Mouse (Mus musculus) CH12F3 (cell line): Measurements from ENCODE around the gene Rai1.

Experiments
- in situ Hi-C: fragments of 300-500 bp; cut with MboI; formaldehyde crosslinking; loops from 2 replicates; pipeline ENCODE4 v1.14.3; 2020; ENCODE audit warnings: low sequenced_read_pairs

Rai1 gene

GRCm38 (mm10) chr11:60210305-60210724 lies 105.5 kb downstream of the Rai1 start:
- in situ Hi-C loops = no loop called here

DNA sequence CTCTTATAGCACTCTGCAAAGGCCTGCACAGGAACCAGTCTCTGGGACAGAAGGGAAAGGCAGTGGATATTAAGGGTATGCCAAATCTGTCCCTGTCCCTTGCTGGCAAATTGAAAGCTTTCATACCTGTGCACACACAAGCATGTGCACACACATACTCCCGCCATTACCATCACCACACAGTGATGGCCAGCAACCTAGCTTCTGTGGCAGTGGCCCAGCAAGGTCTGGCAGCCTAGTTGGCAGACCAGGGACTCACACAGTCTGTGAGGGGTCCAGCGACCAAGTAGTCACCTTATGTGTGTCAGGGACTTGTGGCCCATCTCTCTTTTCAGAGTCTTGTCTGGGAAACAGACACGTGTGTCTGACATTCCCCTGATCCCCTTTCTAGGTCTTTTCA lies 106.3 kb downstream of the Rai1 start:
- in situ Hi-C loops = no loop called here

- in situ Hi-C loops = no loop called here
Measured at GRCm38 (mm10) chr11:60211761-60212160, 106.9 kb downstream of the Rai1 start.

GRCm38 (mm10) chr11:60213266-60213665 lies 108.5 kb downstream of the Rai1 start:
- in situ Hi-C loops = no loop called here

- in situ Hi-C loops = no loop called here
Measured at GRCm38 (mm10) chr11:60216671-60217070, 111.9 kb downstream of the Rai1 start.

GRCm38 (mm10) chr11:60217467-60217866 lies 112.7 kb downstream of the Rai1 start:
- in situ Hi-C loops = no loop called here

GRCm38 (mm10) chr11:60219609-60220008 lies 114.8 kb downstream of the Rai1 start:
- in situ Hi-C loops = no loop called here

- in situ Hi-C loops = no loop called here
Measured at GRCm38 (mm10) chr11:60220291-60220804, 115.5 kb downstream of the Rai1 start.

DNA sequence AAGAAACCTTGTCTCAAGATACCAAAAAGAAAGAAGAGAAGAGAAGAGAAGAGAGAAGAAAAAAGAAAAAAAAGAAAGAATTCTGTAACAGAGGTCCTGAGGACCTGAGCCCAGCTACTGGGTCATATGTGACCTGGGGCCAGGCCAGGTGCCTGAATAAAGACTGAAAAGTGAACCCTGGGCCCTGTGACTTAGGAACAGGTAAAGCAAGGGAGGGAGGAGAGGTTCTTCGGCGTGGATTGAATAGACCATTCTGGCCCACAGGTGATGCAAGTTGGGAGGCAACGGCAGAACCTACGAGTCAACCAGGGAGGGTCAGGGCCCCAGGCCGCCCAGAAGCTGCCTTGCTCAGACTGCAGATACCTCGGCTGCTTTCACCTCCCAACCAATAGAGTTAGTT lies 116.6 kb downstream of the Rai1 start:
- in situ Hi-C loops = no loop called here

GRCm38 (mm10) chr11:60222085-60222468 lies 117.3 kb downstream of the Rai1 start:
- in situ Hi-C loops = no loop called here

- in situ Hi-C loops = no loop called here
Measured at GRCm38 (mm10) chr11:60222469-60223236, 117.8 kb downstream of the Rai1 start, which contains the start of gene Srebf1. Srebf1 (minus strand) TSS chr11:60222581.

DNA sequence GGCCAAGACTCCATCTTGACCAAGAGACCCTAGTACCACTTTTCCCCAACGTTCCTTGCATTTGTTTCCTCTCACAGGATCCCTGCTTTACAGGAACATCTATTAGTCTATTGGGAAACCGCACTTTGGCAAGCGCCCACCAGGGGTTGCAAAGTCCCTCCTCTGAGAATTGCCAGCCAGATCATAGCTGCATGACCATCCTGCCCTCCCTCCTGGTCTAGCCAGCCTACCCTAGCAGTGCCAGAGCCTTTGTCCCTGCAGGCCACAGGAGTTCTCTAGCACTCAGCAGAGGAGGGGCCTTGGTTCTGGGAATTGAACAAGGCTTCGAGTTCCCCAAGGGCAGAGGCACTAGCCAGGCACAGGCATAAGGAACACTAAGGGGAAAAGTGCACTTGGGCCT lies 119.9 kb downstream of the Rai1 start:
- in situ Hi-C loops = no loop called here

DNA sequence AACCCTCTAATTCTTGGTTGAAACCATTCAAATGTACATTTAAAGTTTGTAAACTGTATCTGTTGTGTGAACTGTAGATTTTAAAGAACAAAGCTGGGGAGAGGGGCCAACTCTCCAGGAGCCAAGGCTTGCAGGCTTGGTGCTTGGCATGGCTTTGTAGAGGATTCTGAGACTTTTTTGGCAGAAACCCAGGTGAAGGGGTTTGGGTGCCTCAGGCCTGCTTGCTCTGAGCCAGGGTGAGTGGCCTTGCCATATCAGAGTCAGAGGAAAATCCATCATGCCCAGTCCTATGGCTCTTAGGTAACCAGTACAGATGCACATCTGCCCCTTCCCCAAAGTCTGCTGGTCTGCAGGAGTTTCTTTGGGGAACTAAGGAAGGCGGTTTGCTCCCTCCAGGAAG lies 121.1 kb downstream of the Rai1 start:
- in situ Hi-C loops = no loop called here

DNA sequence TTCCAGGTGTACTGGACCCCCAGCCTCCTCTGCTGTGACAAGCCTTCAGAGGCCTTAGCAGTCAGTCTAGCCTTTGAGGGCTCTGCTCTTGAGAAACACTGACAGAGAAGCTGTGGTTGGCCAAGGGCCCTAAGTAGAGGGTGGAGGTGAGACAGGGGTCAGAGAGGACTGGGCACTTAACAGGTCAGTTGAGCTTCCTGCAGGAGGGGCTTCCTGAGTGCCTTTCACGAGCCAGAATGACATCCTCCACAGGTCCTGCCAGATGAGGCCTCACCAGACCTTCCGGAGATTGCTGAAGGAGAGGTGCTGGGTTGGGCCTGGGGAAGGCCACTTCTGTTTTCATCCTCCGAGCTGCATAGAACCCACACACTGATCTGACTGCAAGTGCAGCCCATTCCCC lies 123.7 kb downstream of the Rai1 start:
- in situ Hi-C loops = no loop called here

DNA sequence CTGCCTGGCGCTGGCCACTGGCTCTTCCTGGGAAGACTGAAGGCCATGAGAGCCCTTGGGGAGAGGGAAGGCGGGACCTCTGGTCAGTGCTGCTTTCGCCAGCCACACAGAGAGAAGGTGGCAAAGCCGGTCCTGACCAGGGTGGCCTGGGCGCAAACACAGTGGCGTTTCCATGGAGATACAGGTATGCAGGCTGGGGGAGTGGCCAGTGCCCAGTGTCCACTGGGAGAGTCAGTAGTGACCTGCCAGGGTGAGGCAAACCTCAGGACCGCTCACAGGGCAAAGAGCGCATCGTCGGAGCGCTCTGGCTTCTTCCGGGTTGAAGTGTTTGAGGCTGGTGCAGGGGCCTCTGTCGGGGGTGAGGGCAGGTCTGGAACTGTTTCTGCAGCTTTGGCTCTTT lies 125.0 kb downstream of the Rai1 start:
- in situ Hi-C loops = no loop called here

- in situ Hi-C loops = no loop called here
Measured at GRCm38 (mm10) chr11:60230512-60230911, 125.7 kb downstream of the Rai1 start.

DNA sequence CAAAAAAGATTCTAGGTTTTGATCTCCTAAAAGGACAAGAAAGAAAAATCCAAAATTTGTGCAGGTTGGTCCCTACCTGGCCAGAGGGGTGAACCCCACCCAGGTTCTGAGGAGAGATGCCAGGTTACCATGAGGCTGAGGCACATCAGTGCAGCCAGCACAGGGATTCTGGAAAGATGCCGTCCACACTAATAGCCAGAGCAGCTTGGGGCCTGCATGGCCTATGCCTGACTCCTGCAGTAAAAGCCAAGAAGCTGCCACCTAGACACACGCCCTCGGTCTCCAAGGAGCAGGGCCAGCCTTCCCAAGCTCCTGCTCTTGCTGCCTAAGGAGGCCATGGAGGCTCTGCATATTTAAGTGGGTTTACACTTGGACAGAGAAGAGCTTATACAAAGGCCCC lies 126.5 kb downstream of the Rai1 start:
- in situ Hi-C loops = no loop called here

- in situ Hi-C loops = no loop called here
Measured at GRCm38 (mm10) chr11:60231951-60232350, 127.1 kb downstream of the Rai1 start.

DNA sequence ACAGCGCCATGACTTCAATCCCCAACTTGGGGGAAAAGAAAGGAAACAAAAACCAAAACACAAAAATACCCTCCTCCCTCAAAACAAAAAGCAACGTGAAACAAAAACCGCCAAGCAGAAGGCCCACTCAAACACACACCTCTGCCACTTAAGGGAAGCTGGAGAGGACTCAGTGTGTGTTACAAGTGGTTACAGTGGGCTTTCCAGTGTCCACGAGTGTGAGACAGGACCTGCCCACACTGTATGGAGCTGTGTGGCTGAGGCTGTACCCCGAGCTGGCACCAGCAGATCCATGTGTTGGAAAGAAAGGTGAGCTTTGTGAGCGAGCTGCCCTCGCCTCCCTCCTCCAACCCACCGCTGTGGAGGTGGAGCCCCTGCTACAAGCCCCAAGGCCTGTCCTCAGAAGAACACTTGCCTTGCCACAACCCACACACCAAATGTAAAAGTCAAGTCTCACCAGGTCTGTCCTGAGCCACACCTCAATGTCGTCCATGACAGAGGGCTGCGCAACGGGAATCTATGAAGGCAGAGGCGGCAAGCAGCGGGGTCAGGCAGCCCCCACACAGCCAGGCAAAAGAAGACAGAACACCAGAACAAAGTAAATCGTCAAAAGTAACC lies 127.7 kb downstream of the Rai1 start:
- in situ Hi-C loops = no loop called here

- in situ Hi-C loops = no loop called here
Measured at GRCm38 (mm10) chr11:60233235-60233634, 128.4 kb downstream of the Rai1 start.

GRCm38 (mm10) chr11:60235351-60235750 lies 130.5 kb downstream of the Rai1 start:
- in situ Hi-C loops = no loop called here

DNA sequence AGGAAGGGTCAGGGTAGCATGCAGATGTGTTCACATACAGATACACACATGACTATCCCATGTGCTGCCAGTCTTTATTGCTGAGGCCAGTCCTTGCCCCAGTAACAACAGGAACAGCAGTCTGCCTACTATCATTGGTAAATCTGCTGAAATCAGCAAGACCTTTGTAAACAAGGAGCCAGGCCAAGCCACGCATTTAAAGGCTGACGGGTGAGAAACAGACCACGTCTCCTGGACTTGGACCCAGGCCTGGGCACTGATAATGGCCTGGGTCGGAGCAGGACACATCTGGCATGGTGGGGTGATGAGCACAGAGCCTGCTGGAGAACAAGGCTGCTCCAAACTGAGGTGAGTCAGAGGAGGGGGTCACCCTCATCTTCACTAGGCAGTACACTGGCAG lies 135.7 kb downstream of the Rai1 start:
- in situ Hi-C loops = no loop called here
